Mouse (Mus musculus) MEL (cell line): Measurements from ENCODE around the gene Gli1. TPM values are rescaled to one million over a fixed set of nuclear protein-coding genes. Genes with fewer than 3 reads are reported as not detected.
A peak's percentile ranks its signal among the peaks of the same experiment; 100 is the strongest.

Experiments used
- DNase-seq: peaks from one replicate; pipeline ENCODE4 v3.0.0; 2011; ENCODE audit warnings: low read depth, low spot score
- H3K27ac ChIP-seq: 2 replicates; pipeline ENCODE4 v1.5.1; 2012; ENCODE audit warnings: low read depth, mild to moderate bottlenecking, control low read depth, low read length, moderate library complexity; ENCODE audit not compliant: control insufficient read depth
- H3K27me3 ChIP-seq, 2 experiments: fragments of 150-350 bp in 1 of 2; sonication (generic) in 1 of 2; 2 replicates each; pipeline ENCODE4 v1.6.1; 2012; ENCODE audit warnings: low read length in 2 of 2, mild to moderate bottlenecking in 2 of 2, improper control_type of control experiment in 1 of 2, moderate library complexity in 1 of 2; ENCODE audit not compliant: insufficient read depth in 2 of 2, control insufficient read depth in 1 of 2
- H3K36me3 ChIP-seq, 2 experiments: 2 replicates each; pipeline ENCODE4 v1.6.1; 2012 to 2014; ENCODE audit warnings: low read length in 2 of 2, improper control_type of control experiment in 1 of 2, inconsistent platforms in 1 of 2, mild to moderate bottlenecking in 1 of 2; ENCODE audit not compliant: insufficient read depth in 2 of 2, control insufficient read depth in 1 of 2
- H3K4me1 ChIP-seq, 2 experiments: fragments of 150-350 bp in 1 of 2; sonication (generic) in 1 of 2; 2 replicates each; pipeline ENCODE4 v1.6.1; 2012; ENCODE audit warnings: low read length in 2 of 2, improper control_type of control experiment in 1 of 2, mild to moderate bottlenecking in 1 of 2; ENCODE audit not compliant: insufficient read depth in 2 of 2, control insufficient read depth in 1 of 2
- H3K4me3 ChIP-seq, 2 experiments: fragments of 150-350 bp in 1 of 2; sonication (generic) in 1 of 2; 2 replicates each; pipeline ENCODE4 v1.5.1; 2012; ENCODE audit warnings: low read depth in 2 of 2, low read length in 2 of 2, mild to moderate bottlenecking in 2 of 2, moderate library complexity in 2 of 2, control low read depth in 1 of 2, improper control_type of control experiment in 1 of 2; ENCODE audit not compliant: control insufficient read depth in 1 of 2, insufficient read depth in 1 of 2
- H3K79me2 ChIP-seq: 2 replicates; pipeline ENCODE4 v1.6.1; 2012; ENCODE audit warnings: mild to moderate bottlenecking, low read length, moderate library complexity; ENCODE audit not compliant: control insufficient read depth, poor library complexity, insufficient read depth
- H3K9ac ChIP-seq: 2 replicates; pipeline ENCODE4 v1.6.1; 2012; ENCODE audit warnings: low read depth, mild to moderate bottlenecking, control low read depth, low read length, moderate library complexity; ENCODE audit not compliant: control insufficient read depth, poor library complexity, severe bottlenecking
- H3K9me3 ChIP-seq: fragments of 150-350 bp; sonication (generic); replicated peaks from 2 replicates; pipeline ENCODE4 v1.6.1; 2012; ENCODE audit warnings: mild to moderate bottlenecking, low read length, improper control_type of control experiment, moderate library complexity; ENCODE audit not compliant: insufficient read depth
- CHD2 ChIP-seq: IDR thresholded peaks from 2 replicates; pipeline ENCODE4 v1.6.1; 2011; ENCODE audit warnings: low read length, improper control_type of control experiment
- MAZ ChIP-seq: IDR thresholded peaks from 2 replicates; pipeline ENCODE4 v1.6.1; 2012; ENCODE audit warnings: low read depth, mild to moderate bottlenecking, inconsistent platforms, low read length, improper control_type of control experiment
- POLR2A ChIP-seq, 2 experiments: IDR thresholded peaks; 2 replicates each; pipeline ENCODE4 v1.6.1; 2011 to 2012; ENCODE audit warnings: low read length in 2 of 2, mild to moderate bottlenecking in 2 of 2, control low read depth in 1 of 2, improper control_type of control experiment in 1 of 2, low read depth in 1 of 2, moderate library complexity in 1 of 2; ENCODE audit not compliant: control insufficient read depth in 1 of 2, insufficient read depth in 1 of 2, poor library complexity in 1 of 2
- POLR2AphosphoS5 ChIP-seq: IDR thresholded peaks from 2 replicates; pipeline ENCODE4 v1.6.1; 2012; ENCODE audit warnings: low read depth, borderline replicate concordance, mild to moderate bottlenecking, inconsistent platforms, low read length, moderate library complexity, mixed read lengths
- SMC3 ChIP-seq: IDR thresholded peaks from 2 replicates; pipeline ENCODE4 v1.6.1; 2011; ENCODE audit warnings: low read depth, low read length, improper control_type of control experiment
- TCF12 ChIP-seq: IDR thresholded peaks from 2 replicates; pipeline ENCODE4 v1.6.1; 2014; ENCODE audit warnings: low read depth, mild to moderate bottlenecking, inconsistent platforms, low read length, improper control_type of control experiment, moderate library complexity
- ZMIZ1 ChIP-seq: IDR thresholded peaks from 2 replicates; pipeline ENCODE4 v1.6.1; 2012; ENCODE audit warnings: low read depth, mild to moderate bottlenecking, inconsistent platforms, low read length, improper control_type of control experiment, moderate library complexity
- ZNF384 ChIP-seq: IDR thresholded peaks from 2 replicates; pipeline ENCODE4 v1.6.1; 2012; ENCODE audit warnings: low read depth, mild to moderate bottlenecking, inconsistent platforms, low read length, improper control_type of control experiment
- polyA plus RNA-seq, 2 experiments: library from polyadenylated mRNA; stranded (reverse) in 1 of 2; unstranded in 1 of 2; fragments of >175 nt in 1 of 2; fragments of >200 nt in 1 of 2; gene quantifications; 2 replicates each; pipeline versions ENCODE4 v1.2.1 to v1.2.4; 2012; ENCODE audit warnings: low replicate concordance in 2 of 2, low read depth in 1 of 2; ENCODE audit not compliant: insufficient read length in 2 of 2, insufficient read depth in 1 of 2, missing spikeins in 1 of 2
- total RNA-seq: library from RNA; depleted of rRNA; stranded (reverse); fragments of 300-350 nt; gene quantifications from 2 replicates; pipeline ENCODE4 v1.2.3, GENCODE M21; 2012

The Gli1 gene
- total and polyA plus RNA-seq, 3 experiments = 1.3 to 8.0 TPM; not detected in 1

- Histone ChIP-seq H3K4me1 (peaks cover 0 to 9% of the 10 kb centered on the region in 2 experiments; a peak in 2 of 4 replicates), H3K9ac (no peak overlapping the region), H3K27me3 (no peaks in the 10 kb centered on the region), H3K36me3 (peaks cover 0 to 6% of the 10 kb centered on the region in 2 experiments; a peak in 2 of 4 replicates), H3K9me3 (no peaks in the 10 kb centered on the region), H3K27ac (no peak overlapping the region), H3K79me2 (peaks cover 49% of the 10 kb centered on the region), H3K4me3 (no peak overlapping the region)
- TF ChIP-seq MAZ = peak; percentile 32; the same call in 1 of the 2 replicates
- TF ChIP-seq ZNF384 = no peak
- peak in 1 of 2 experiments; percentile 15; a peak in 1 of 4 replicates for TF ChIP-seq POLR2A (IDR thresholded peaks at IDR 0.05; ENCODE audit: control insufficient read depth in 1 of 2, insufficient read depth in 1 of 2, low read depth in 1 of 2, low read length in 2 of 2, poor library complexity in 1 of 2)
- TF ChIP-seq ZMIZ1 = 0 out of 2 replicates have a peak, but pooled peaks have one; percentile 52
- TF ChIP-seq, all 39 proteins: peak for 3
- no peak for DNase-seq
Measured at GRCm38 (mm10) chr10:127286194-127286593, 55.6 kb downstream of the Gli1 start.

GRCm38 (mm10) chr10:127285644-127286043, 56.1 kb downstream of the Gli1 start:
- H3K27ac ChIP-seq = no peak overlapping the region
- H3K9me3 ChIP-seq = no peaks in the 10 kb centered on the region
- H3K27me3 ChIP-seq = no peaks in the 10 kb centered on the region
- peaks cover 0 to 6% of the 10 kb centered on the region in 2 experiments; a peak in 2 of 4 replicates for H3K36me3 ChIP-seq
- H3K4me1 ChIP-seq = peaks cover 0 to 9% of the 10 kb centered on the region in 2 experiments; a peak in 2 of 4 replicates
- H3K4me3 ChIP-seq = no peak overlapping the region
- TF ChIP-seq POLR2AphosphoS5 = 0 out of 2 replicates have a peak, but pooled peaks have one; percentile 0
- TF ChIP-seq CHD2 = no peak
- TF ChIP-seq, all 39 proteins: peak for 1
- H3K79me2 ChIP-seq = peaks cover 43% of the 10 kb centered on the region
- DNase-seq = no peak
- H3K9ac ChIP-seq = no peak overlapping the region

GRCm38 (mm10) chr10:127284724-127285500, 56.9 kb downstream of the Gli1 start:
- no peak overlapping the region for H3K27ac ChIP-seq
- H3K27me3 ChIP-seq = no peaks in the 10 kb centered on the region
- no peak overlapping the region for H3K4me3 ChIP-seq
- TF ChIP-seq TCF12 (no peak), SMC3 (no peak), ZMIZ1 (no peak), POLR2A (IDR thresholded peaks at IDR 0.05; ENCODE audit: control insufficient read depth in 1 of 2, insufficient read depth in 1 of 2, low read depth in 1 of 2, low read length in 2 of 2, poor library complexity in 1 of 2) (peak in 1 of 2 experiments; percentile 8; a peak in 1 of 4 replicates)
- DNase-seq = no peak
- H3K79me2 ChIP-seq = peaks cover 41% of the 10 kb centered on the region
- no peaks in the 10 kb centered on the region for H3K9me3 ChIP-seq
- H3K36me3 ChIP-seq = peaks cover 4% of the 10 kb centered on the region in 2 experiments; a peak in 3 of 4 replicates
- H3K4me1 ChIP-seq = peaks cover 0 to 7% of the 10 kb centered on the region in 2 experiments; a peak in 2 of 4 replicates
- H3K9ac ChIP-seq = no peak overlapping the region
